Mouse (Mus musculus) kidney, adult 2 months (tissue): Measurements from ENCODE around the gene C330007P06Rik.

Source experiments
- CTCF ChIP-seq: fragments of 200-500 bp; conservative IDR thresholded peaks from 2 replicates; pipeline ENCODE4 v1.5.1; 2011; ENCODE audit warnings: low read depth, mild to moderate bottlenecking, control low read depth, low read length, moderate library complexity, mixed read lengths; ENCODE audit not compliant: insufficient read depth, insufficient read length
- POLR2A ChIP-seq: fragments of 200-500 bp; IDR thresholded peaks from one replicate; pipeline ENCODE4 v1.6.1; 2011; ENCODE audit warnings: low read depth, low read length, control low read depth

- TF ChIP-seq CTCF (no peak), POLR2A (no peak)
These were observed 48.9 kb downstream of the C330007P06Rik start for GRCm38 (mm10) chrX:36825032-36825431.
